Mouse (Mus musculus) embryo, embryonic 11.5 days (tissue): ENCODE measurements around the gene Mpp6.

Source experiments
- DNase-seq: peaks from one replicate; pipeline ENCODE4 v3.0.0-alpha.2; 2012; ENCODE audit warnings: low read depth, low spot score

The Mpp6 gene

DNA sequence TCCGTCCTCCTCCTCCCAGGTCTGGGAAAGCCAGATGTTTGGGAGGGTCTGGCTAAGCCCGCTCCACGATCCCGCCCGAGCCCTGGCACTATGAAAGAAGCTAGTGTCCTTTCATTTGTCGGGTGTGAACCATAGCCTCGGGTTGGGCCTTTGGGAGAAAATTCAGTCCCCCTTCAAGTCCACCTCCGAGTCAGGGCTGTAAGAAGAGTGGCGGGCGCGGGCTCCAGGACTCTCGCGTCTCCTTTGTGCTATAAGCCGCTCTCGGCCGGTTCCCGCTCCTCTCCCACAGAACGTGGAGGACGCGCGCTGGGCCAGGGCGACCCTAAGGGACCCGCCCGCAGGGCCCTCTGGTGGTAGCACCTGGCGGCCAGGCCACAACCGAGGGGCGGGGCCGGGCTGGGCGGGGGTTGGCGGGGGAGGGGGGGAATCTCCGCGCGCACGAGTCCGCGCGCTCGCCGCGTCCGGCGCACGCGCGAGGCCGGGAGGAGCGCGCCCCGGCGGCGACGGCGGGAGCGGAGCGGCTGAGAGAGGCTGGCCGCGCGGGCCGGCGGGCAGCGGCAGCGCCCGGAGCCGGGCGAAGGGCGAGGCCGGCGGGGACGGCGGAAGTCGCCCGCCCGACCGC is at the start of gene Mpp6:
TSS of gene Mpp6 (plus strand) at position 485 of the 622 bp plus-strand sequence.
- DNase-seq, result peak; percentile 72

DNA sequence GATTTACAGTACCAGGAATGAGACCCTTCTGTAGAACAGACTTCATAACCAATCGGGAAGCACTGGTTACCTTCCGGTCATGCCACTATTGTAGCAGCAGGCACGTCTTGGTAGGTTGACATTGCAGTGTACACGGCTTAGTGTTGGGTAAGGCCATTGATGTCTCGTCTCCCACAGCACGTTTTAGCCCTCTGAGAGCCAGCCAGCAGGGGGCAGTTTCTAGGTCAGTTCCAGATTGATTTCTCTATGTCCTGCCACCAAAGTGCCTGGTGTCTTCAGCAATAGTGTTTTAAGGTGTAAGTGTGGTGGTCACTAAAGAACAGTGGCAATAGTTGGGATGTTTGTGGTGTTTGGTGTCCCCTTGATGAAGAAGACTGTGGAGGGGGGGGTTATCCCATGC is 43.9 kb upstream of the Mpp6 start:
- DNase-seq, result no peak

DNA sequence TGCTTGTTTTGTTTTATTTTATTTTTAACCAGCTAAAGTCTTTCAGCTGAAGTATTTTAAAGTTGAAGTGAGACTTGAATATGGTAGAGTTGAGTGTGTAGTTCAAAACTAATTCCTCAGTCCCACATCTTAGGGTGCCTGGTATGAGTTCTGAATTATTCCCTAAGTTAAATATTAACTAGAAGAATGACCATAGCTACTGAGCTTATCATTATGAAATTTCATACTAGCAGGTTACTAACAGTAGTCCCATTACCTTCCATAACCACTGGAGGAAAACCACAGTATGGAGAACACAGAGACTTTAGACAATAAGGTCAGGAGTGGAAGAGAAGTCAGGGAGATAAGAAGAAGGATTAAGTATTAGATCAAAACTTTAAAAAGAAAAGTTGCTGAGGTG is 41.6 kb upstream of the Mpp6 start:
- no peak for DNase-seq

DNA sequence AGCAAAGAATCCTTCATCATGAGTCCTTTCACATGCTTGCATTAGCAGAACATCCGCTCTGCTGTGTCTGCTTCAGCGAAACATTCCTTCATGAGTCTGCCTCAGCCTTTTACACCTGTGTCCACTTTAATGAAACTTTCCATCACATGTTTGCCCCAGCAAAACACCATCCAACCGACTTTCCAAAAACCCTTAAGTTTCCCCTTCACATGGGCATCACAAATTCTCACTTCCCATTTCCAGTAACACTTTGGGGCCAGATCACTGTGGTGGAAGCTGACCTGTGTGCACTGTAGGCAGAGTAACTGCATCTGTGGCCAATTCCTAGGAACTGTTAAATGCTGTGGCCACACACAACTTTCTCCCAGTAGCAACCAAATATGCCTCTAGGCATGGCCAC is 34.8 kb upstream of the Mpp6 start:
- DNase-seq, result no peak

DNA sequence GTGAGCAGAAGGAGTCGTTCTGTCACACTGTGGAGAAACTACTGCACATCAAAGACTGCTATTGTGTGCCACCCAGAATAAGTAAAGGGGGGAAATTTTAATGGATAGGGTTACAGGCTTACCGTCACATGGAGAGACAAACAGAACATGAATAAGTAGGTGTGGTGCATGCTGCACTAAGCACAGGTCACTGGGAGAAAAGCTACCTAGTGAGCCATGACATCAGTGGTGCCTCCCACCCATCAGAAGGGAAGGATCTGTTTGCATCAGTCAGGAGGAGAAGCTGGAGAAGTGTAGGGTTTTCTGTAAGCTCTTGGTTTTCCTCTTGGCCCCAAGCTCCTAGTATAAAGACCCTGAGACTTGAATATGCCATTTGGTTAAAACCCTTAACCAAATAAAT is 33.6 kb upstream of the Mpp6 start:
- no peak for DNase-seq

DNA sequence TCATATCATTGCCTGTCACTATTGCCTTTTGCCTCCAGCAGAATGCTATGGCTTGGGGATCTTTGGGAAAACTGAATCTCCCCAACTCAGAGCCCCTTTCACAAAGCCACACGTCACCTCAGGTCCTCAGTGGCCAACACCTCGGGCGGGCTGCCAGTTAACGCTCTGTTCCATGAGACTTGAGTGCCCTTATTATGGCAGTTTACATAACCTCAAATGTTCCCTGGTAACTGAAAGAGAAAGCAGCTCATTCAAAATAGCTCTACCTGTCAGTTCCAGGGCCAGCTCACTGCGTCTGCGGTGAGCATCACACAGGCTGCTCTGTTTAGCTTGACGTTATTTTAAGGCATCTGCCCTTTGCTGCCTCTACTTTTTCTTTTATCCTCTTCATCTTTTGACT is 29.6 kb upstream of the Mpp6 start:
- DNase-seq, result no peak

DNA sequence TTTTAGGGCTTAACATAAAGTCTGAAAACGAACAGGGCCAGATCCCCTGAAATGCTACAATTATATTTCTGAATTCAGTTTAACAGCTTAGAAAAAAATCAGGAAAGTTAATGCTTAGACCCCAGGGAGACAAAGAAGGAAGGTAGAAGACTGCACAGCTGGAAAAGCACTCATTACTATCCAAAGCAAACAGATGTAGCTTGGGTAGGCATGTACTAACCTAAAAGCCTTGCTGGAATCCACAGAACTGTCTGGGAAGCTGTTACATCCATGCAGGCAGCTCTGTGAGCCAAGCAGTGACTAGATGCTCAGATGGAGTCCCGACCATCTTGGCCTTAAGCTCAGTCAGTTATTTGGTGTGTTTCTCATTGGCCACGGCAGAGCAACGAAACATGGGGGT is 24.8 kb upstream of the Mpp6 start:
- DNase-seq, result no peak

DNA sequence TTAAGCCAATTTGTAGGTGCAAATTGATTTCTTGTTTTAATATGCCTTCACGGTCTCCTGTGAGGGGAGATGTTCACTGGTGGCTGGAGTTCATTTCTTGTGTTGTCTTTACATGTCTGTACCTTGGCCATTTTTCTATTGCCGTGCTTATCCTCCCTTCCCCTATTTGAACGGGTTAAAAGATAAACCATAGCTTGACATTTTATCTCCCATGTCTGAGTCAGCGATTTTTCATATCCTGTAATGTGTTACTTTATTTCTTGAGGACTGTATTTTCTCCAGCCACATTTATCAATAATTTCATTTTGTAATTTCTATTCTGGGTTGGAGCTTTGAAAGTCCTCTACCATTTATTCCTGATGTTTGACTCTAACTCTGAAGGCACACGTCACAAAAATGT is 20.7 kb upstream of the Mpp6 start:
- DNase-seq, result no peak

DNA sequence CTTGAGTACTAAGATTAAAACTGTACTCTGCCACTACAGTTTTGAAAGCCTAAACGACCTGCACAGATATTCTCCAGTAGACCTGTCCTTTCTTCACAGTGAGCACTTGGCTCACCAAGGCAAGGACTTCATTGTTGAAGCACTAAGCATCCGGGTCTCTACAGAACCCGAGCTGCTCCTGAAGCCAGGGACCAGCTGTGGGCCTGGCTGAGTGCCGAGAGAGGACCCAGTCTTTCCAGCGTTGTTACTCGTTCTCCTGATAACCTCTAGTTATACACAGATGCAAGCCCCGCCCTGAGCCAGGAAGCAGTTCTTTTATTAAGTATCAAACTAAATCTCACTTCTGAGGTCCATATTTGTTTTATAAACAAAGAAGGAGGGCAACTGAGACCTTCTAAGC is 19.8 kb upstream of the Mpp6 start:
- no peak for DNase-seq

DNA sequence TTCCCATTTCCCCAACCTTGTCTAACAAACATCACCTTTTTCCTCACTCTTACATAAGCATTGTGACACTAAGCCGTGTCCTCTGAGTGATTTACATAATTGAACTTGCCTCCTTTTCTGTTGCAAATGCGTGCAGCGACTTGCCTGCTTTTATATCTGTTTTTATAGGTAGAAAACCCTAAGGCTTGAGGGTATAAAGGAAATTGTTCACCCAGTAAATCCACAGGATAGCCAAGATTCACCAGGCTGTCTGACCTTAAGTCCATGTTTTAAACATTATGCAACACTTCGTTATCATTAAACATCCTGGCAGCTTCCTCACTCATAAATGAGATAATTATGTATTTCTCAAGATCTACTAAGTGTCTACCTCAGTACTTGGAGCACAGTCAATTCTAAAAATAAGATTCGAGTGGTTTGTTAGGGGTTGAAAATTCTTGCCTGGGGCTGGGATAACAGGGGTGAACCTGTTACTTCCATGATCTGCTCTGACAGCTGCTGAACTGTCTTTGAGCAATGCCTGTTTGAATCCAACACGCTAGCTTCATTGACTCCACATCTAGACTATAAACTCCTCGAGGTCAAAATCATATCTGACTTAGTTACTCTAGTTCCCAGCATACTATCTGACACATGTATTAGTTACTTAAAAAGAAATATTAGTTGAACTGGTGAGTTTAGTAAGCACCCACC is 18.4 kb upstream of the Mpp6 start:
- DNase-seq, result no peak

DNA sequence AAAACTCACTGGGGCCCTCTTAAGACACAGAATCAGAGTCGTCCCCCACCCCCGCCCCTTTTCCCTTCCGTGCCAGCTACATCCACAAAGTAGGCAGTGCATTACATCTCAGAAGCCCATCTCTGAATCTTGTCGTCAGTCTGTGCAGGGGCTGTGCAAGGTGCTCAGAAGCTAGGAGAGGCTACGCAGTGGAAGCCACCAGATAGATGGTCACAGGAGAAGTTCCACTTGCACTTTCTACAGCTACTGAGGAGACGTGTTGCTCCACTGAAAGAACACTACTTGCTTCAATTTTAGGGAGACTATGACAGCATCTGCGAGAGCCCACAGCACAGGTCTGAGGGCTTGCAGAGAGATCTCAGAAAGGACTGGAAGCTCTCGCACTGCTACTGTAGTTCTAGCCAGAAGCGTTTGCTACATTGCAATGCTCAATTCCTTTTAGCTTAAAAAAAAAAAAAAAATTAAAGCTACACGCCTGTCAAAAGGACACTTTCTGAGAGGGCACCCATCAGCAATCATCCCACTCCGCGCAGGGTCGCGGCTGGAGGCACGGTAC is 762 bp upstream of the Mpp6 start:
- DNase-seq, result no peak

DNA sequence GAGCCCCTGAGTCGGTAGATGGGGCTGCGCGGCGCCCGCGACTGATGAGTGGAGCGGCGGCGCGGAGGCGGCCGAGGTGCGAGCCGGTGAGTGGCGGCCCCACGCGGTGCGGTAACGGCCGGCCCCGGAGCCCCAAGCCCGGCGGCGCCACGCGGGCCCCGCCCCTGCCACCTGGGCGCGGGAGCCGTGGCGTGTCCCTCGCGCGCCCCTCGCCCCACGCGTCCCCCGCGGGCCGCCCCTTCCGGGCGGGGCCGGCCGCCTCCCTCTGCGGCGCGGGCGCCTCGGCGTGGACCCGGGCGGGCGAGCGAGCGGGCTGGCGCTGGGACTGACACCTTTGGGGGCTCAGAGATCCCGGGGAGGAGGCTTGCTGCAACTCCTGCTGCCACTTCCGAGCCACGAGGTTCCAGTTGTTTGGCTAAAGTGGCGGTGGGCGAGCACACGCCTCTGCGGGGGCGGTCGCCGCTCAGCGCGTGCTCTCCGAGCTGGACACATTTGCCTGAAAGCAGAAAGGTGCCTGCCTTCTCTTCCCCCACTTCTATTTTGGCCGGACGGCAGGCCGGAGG is 419 bp downstream of the Mpp6 start:
- no peak for DNase-seq

DNA sequence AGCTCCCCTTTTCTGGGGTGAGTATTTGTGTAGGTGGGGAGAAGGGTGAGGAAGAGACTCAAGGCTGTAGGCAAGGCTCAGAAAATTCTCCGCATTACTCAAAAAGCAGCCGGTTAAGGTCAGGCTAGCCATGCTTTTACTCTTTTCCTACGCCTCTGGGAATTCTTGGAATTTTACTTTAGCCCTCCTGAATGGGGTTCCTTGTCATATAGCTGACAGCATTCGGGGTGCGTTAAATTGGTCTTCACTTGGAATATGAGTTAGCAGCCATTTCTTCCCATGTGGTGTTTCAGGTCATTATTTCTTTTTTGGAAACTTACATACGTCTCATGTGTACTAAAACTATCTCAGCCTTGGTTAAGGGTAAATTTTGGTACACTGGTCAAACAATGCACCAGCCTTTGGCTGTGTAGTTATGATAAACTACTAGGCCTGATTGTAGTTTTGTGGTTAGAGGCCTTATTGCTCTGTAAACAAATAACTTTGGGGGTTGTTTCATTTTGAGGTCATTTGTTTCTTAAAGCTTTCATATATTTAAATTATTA is 1.1 kb downstream of the Mpp6 start:
- no peak for DNase-seq

DNA sequence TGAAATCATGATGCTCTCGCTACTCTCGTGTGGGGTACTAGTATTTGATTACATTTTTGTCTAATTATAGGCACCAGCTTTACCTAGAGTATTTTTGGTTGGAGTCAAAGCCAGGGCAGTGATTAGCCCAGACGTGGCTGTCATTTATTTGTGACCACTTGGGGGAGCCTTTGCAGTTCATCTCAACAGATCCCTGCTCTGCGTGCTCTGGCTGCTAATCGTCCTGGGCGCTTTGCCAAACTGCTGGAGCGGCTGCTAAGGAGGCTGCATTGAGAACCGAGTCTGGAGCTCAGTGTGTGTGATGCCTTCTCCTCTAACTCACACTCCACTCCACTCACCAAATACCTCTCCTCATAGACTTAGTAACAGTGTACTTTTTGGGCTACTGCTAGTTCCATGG is 2.7 kb downstream of the Mpp6 start:
- DNase-seq, result peak; percentile 89

DNA sequence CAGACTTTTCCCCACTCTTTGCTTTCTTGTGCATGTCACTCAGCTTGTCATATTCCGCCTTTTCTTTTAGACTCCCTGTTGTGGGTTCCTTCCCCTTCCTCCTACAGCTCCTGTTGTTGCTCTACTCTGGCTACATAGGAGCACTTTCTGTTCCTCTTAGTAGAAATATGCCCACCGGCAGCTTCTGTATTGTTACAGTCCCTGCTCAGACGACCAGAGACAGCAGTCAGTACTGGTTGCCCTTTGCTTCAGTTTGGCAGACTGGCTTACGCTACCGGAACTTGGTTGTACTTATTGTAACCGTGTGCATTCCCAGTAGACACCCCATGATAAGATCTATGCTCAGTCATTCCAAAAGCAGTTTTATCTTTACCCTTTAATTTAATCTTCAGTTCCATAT is 4.2 kb downstream of the Mpp6 start:
- DNase-seq, result no peak

DNA sequence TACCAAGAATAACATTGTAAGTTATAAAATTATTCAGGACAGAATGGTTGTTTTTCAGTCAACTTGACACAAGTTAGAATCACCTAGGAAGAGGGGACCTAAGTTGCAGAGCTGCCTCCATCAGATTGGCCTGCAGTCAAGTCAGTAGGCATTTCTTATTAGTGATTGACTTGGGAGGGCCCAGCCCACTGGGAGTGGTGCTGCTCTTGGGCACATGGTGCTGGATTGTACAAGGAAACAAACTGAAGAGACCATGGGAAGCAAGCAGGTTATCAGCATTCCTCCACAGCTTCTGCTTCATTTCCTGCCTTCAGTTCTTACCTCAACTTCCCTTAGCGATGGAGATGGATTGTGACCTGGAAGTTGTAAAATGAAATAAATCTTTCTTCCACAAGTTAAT is 10.9 kb downstream of the Mpp6 start:
- no peak for DNase-seq

DNA sequence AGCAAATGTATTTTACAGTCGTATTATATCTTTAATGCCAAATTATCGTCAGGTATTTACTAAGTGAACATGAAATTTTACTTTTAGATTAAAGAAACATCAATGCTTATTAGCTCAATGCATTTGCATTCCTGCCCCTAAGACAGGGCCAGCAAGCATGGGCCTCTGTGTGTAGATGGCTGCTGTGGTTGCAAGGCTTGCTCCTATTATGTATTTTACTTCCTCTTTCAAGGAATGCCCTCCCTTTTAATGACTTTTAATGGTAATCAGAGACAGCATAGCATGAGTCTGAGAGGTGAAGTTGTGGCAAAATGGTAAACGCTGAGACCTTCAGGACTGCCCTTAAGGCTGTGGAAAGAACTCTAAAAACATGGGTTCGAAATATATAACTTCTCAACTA is 12.8 kb downstream of the Mpp6 start:
- DNase-seq, result no peak

DNA sequence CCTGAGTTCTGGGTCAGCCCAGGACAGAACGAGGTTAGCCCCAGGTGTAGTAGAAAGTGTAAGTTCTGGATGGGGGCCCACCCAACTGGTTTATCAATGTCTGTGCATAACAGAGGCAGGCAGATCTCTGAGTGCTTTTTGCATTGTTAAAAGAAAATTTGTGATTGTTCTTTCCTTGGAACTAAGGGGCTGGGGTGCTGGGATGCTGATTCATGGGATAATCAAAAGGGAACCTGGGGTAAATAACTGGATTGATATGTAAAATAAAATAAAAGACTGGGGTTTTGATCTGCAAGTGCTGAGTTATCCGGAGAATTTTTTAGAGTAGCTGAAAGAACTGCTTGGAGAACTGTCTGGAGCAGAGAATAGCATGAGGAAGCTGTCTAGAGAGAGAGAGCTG is 14.2 kb downstream of the Mpp6 start:
- DNase-seq, result no peak

DNA sequence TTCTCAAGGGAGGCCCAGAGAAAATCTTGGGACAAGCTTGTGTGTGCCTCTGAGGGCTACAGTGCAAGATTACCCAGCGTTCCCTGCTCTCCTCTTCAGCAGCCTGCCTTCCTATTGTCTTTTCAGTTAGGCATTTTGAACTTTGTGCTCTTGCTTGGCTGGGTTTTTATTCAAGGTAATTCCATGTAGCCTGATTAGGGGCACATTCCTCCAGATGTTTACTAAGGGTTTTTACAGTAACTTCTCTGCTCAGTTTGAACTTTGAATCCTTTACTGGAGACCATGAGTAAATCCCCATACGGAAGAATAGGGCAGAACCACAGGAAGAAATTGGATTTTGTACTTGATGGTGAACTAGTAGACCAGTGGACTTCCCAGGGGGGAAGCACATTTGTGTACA is 16.3 kb downstream of the Mpp6 start:
- DNase-seq, result no peak

DNA sequence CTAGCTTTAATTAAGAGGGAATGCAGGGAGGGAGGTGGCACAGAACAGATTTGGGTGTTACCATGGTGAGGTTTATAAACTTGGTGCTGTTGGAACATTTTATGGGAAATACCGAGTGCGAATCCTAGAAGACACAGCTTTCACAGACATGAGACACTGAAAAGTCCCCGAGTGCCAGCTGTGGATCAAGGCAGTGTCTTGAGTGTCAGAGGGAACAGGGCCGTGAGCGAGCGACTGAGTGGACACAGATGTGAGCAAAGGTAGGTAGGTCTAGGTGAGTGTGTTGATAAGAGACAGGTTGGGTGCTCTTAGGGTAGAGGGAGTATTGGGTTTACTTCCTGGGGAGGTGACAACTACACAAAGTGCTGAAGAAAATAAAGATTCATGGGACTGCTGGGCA is 17.5 kb downstream of the Mpp6 start:
- no peak for DNase-seq

DNA sequence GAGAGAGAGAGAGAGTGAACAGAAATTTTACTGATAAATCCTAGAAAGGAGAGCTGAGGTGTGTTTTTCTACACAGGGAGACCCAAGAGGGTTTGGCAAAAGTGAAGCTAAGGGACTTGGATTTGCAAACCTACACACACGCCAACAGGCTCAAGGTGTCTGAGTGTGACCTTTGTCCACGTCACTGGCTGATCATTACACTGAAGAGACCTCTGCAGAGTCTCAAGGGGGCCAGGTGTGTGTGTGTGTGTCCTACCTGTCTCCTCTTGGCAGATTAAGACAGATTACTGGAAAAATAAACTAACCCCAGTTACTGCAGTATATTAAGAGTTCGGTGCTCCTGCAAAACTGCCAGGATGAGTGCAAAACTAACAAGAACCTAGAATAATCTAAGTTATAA is 27.6 kb downstream of the Mpp6 start:
- no peak for DNase-seq

DNA sequence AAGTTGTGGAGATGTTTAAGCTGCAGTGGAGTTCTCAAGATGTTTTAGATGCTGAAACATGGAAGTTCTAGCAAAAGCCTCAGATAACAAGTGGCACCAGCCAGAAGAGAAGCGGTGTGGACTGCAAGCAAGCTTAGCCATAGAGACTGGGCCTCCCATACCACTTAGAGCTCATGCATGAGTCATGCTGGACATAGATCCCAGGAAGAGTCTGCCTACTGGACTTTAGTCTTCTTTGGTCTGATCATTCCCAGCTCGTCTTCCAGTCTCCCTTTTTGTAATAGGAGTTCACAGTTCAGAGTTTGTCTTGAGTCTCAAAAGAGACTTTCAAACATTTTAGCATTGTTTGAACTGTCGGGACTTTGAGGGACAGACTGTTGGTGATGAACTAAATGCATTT is 29.5 kb downstream of the Mpp6 start:
- DNase-seq, result no peak

DNA sequence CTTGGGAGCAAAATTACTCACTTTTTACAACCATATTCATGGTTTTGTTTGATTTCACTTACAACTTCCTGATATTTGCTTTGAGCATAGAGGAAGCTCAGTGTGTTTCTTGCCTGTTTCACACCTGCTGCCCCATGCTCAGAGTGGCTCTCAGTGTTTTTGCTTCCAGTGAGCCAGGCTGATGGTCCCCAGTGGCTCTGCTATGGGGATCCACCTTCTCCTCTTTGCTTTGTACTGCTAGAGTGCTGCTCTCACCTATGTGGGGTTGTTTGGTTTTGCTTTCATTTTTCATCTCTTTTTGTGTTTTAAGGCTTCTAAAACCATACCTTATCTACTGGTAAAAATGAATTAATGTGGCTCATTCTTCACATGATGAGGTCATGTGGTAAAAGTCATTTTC is 36.1 kb downstream of the Mpp6 start:
- no peak for DNase-seq
